Mouse (Mus musculus): Measurements from ENCODE around the gene Pabpn1l. TPM values are rescaled to one million over a fixed set of nuclear protein-coding genes. Genes with fewer than 3 reads are reported as not detected.
"Not testable (repeated sequence)": the region's sequence is repeated elsewhere in the genome, so short reads cannot be mapped to it uniquely, and the experiment has no call there.

Pabpn1l gene
- total and polyA plus RNA-seq, 3 experiments: 0.11 TPM; not detected in 2

DNA sequence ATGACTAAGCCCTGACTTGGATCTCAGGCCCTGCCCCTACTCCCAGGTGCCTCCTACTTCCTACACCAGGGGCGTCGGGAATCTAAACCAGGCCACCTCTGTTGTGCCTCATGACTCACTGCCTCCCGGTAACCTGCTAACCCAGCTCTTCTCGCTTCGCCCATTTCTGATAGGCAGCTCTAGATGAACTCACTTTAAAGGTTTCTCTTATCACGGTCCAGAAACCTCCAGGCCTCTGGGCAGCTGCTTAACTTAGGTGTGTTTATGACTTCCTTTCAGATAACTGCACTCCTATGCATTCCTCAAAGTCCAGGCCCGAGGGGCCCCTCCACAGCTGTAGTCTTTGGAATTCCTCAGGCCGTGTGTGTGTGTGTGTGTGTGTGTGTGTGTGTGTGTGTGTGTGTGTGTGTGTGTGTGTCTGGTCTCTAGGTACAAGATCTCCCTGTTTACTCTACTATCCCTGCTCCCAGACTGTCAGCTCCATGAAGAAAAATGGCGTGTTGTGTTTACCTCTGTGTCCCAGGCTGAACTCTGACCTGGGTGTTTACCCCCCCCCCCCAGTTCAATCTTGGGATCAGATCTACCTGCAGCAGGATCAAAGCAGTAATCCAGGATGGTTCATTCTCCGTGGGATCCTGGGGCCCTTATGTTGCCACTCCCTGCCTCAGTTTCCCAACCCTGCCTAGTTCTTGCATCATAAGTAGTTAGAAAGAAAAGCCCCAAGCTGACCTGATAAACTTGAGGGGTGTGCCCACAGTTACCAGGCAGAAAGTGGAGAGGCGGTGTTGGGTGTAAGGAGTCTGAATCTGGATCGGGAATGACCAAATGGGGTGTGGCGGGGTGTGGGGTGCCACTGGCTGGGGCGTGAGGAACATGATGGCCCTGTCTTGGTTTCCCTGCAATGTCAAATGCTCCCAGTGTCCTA, 13.6 kb upstream of the Pabpn1l start:
- ATAC-seq (ENCODE audit: extremely low read depth, insufficient number of reproducible peaks, low FRiP score, poor library complexity, severe bottlenecking) (no peak), DNase-seq (ENCODE audit: low spot score) (no peak)
- Histone ChIP-seq H3K27me3 (ENCODE audit: insufficient read depth, low read length) (no peaks in the 10 kb centered on the region), H3K9me3 (replicated peaks) (no peaks in the 10 kb centered on the region), H3K4me3 (ENCODE audit: low read depth, low read length) (no peak overlapping the region), H3K36me3 (replicated peaks) (peaks cover 96% of the 10 kb centered on the region), H3K4me1 (ENCODE audit: insufficient read depth, low read depth, low read length) (peaks cover 52% of the 10 kb centered on the region)
- TF ChIP-seq GATA1 (IDR thresholded peaks at IDR 0.05; ENCODE audit: borderline replicate concordance, low read length) (no peak), POLR2AphosphoS5 (IDR thresholded peaks at IDR 0.05; ENCODE audit: insufficient replicate concordance, low read depth, low read length) (no peak), TAL1 (conservative IDR thresholded peaks at IDR 0.05; ENCODE audit: low read depth, low read length) (no peak), CTCF (IDR thresholded peaks at IDR 0.05; ENCODE audit: low read depth, low read length) (no peak), GATA2 (IDR thresholded peaks at IDR 0.05; ENCODE audit: borderline replicate concordance, low read depth, low read length) (no peak)

DNA sequence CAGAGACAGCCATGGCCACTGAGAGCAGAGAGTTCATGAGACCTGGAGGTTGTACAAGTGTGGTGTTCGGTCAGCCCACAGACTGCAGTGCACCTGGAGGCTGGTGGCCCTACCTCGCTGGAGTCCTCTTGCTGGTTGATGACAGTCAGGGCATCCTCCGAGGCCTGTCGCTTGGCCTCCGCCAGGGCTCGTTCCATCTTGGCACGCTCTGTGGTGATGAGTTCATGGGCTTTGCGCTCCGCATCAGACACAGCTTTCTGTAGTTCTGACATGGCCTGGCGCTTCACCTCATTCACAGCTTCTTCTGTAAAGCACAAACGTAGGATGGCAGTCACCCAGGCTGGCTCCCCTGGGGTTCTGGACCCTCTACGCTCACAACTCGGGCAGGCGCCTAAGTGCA, 10.7 kb upstream of the Pabpn1l start:
- Histone ChIP-seq H3K36me3 (replicated peaks) (peaks cover 96% of the 10 kb centered on the region), H3K27me3 (ENCODE audit: insufficient read depth, low read length) (no peaks in the 10 kb centered on the region), H3K9me3 (replicated peaks) (no peaks in the 10 kb centered on the region), H3K4me1 (ENCODE audit: insufficient read depth, low read depth, low read length) (peaks cover 33% of the 10 kb centered on the region), H3K4me3 (ENCODE audit: low read depth, low read length) (no peak overlapping the region)
- ATAC-seq (ENCODE audit: extremely low read depth, insufficient number of reproducible peaks, low FRiP score, poor library complexity, severe bottlenecking) (no peak), DNase-seq (ENCODE audit: low spot score) (no peak)
- TF ChIP-seq CTCF (IDR thresholded peaks at IDR 0.05; ENCODE audit: low read depth, low read length): no peak
- no peak for TF ChIP-seq POLR2AphosphoS5 (IDR thresholded peaks at IDR 0.05; ENCODE audit: insufficient replicate concordance, low read depth, low read length)
- no peak for TF ChIP-seq GATA1 (IDR thresholded peaks at IDR 0.05; ENCODE audit: borderline replicate concordance, low read length)
- no peak for TF ChIP-seq GATA2 (IDR thresholded peaks at IDR 0.05; ENCODE audit: borderline replicate concordance, low read depth, low read length)
- TF ChIP-seq TAL1 (conservative IDR thresholded peaks at IDR 0.05; ENCODE audit: low read depth, low read length): no peak

DNA sequence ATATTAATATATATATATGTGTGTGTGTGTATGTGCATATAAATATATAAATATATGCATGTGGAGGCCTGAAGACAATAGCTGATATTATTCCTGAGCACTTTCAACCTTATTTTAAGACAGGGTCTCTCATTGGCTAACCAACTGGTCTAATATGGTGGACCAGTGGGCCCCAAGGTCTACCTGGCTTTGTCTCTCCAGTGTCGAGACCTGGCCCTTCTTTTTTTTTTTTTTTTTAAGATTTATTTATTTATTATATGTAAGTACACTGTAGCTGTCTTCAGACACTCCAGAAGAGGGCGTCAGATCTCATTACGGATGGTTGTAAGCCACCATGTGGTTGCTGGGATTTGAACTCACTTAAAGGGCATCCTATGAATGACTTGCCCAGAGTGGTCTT, 9.6 kb upstream of the Pabpn1l start:
- DNase-seq (ENCODE audit: low spot score); H3K27me3 ChIP-seq (ENCODE audit: insufficient read depth, low read length): not testable (repeated sequence)
- H3K36me3 ChIP-seq (replicated peaks): peaks cover 96% of the 10 kb centered on the region

DNA sequence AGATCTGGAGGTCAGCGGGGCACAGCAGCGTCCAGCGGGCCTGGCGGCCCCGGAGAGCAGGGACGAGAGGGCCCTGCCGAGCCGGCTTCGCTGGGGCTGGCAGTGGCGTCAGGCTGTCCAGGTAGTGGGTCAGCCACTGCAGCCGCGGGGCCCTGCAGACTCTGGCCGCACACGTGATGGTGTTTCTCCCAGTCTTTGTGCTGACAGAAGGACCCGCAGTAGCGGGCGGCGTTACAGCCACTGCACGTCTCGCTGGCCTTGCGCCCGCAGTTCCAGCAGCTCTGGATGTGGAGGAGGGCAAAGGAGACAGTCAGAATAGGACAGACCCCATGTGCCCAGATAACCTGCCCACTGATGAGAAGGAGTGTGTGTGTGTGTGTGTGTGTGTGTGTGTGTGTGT, 8.2 kb upstream of the Pabpn1l start:
- ATAC-seq (ENCODE audit: extremely low read depth, insufficient number of reproducible peaks, low FRiP score, poor library complexity, severe bottlenecking) (no peak), DNase-seq (ENCODE audit: low spot score) (no peak)
- Histone ChIP-seq H3K36me3 (replicated peaks) (peaks cover 86% of the 10 kb centered on the region), H3K4me1 (ENCODE audit: insufficient read depth, low read depth, low read length) (peaks cover 36% of the 10 kb centered on the region), H3K9me3 (replicated peaks) (no peaks in the 10 kb centered on the region), H3K4me3 (ENCODE audit: low read depth, low read length) (no peak overlapping the region), H3K27me3 (ENCODE audit: insufficient read depth, low read length) (no peaks in the 10 kb centered on the region)
- no peak for TF ChIP-seq GATA2 (IDR thresholded peaks at IDR 0.05; ENCODE audit: borderline replicate concordance, low read depth, low read length)
- TF ChIP-seq TAL1 (conservative IDR thresholded peaks at IDR 0.05; ENCODE audit: low read depth, low read length): no peak
- no peak for TF ChIP-seq CTCF (IDR thresholded peaks at IDR 0.05; ENCODE audit: low read depth, low read length)
- no peak for TF ChIP-seq POLR2AphosphoS5 (IDR thresholded peaks at IDR 0.05; ENCODE audit: insufficient replicate concordance, low read depth, low read length)
- no peak for TF ChIP-seq GATA1 (IDR thresholded peaks at IDR 0.05; ENCODE audit: borderline replicate concordance, low read length)

More for the DNA sequence above, 9.6 kb upstream of the Pabpn1l start:
- not testable (repeated sequence) for H3K9me3 ChIP-seq (replicated peaks); H3K4me3 ChIP-seq (ENCODE audit: low read depth, low read length); ATAC-seq (ENCODE audit: extremely low read depth, insufficient number of reproducible peaks, low FRiP score, poor library complexity, severe bottlenecking)
- H3K4me1 ChIP-seq (ENCODE audit: insufficient read depth, low read depth, low read length): peaks cover 33% of the 10 kb centered on the region

DNA sequence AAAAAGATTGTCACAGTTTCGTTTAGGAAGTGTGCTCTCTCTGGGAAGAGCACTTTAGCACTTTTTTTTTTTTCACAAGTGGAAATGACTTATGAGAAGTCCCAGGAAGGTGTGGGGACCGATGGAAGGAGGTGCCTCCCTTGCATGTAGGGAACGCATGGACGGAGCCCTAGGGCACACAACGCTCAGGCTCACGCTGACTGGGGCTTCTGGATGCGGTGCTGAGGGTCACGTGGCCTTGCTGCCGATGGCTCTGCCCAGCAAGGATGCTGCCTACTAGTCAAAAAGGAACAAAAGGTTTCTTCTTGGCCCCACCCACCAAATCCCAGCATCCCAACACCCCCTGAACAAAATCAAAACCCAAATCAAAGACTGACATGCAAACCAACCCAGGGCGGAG, 6.8 kb upstream of the Pabpn1l start:
- TF ChIP-seq CTCF (IDR thresholded peaks at IDR 0.05; ENCODE audit: low read depth, low read length) (no peak), POLR2AphosphoS5 (IDR thresholded peaks at IDR 0.05; ENCODE audit: insufficient replicate concordance, low read depth, low read length) (no peak; the same call in 1 of the 2 replicates), TAL1 (conservative IDR thresholded peaks at IDR 0.05; ENCODE audit: low read depth, low read length) (no peak), GATA1 (IDR thresholded peaks at IDR 0.05; ENCODE audit: borderline replicate concordance, low read length) (no peak), GATA2 (IDR thresholded peaks at IDR 0.05; ENCODE audit: borderline replicate concordance, low read depth, low read length) (no peak)
- Histone ChIP-seq H3K4me3 (ENCODE audit: low read depth, low read length) (no peak overlapping the region), H3K27me3 (ENCODE audit: insufficient read depth, low read length) (no peaks in the 10 kb centered on the region; the same call in 1 of the 2 replicates), H3K4me1 (ENCODE audit: insufficient read depth, low read depth, low read length) (peaks cover 31% of the 10 kb centered on the region), H3K36me3 (replicated peaks) (peaks cover 73% of the 10 kb centered on the region), H3K9me3 (replicated peaks) (no peaks in the 10 kb centered on the region)
- no peak for ATAC-seq (ENCODE audit: extremely low read depth, insufficient number of reproducible peaks, low FRiP score, poor library complexity, severe bottlenecking)
- no peak for DNase-seq (ENCODE audit: low spot score)

DNA sequence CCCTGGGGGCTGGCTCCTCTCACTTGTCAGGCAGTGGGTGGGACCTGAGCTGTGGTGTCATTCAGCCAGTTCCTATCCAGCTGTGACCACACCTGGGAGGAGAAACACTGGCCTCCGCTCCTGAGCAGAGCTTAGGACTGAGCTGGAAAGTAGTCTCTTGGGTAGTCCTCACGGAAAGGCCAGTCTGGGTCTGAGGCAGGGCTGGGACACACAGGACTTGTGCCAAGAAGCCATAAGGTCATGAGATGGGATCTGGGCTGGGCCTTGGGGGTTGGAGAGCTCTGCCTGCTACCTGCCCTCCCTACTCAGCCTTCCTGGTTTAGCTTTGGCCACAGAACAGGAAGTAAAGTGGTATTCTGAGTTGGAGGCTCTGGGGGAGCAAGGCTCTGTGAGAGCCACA, 4.4 kb upstream of the Pabpn1l start:
- ATAC-seq (ENCODE audit: extremely low read depth, insufficient number of reproducible peaks, low FRiP score, poor library complexity, severe bottlenecking): no peak

More for the DNA sequence above, 4.4 kb upstream of the Pabpn1l start:
- H3K4me3 ChIP-seq (ENCODE audit: low read depth, low read length): no peak overlapping the region
- no peak for DNase-seq (ENCODE audit: low spot score)
- H3K27me3 ChIP-seq (ENCODE audit: insufficient read depth, low read length): peaks cover 13% of the 10 kb centered on the region
- H3K36me3 ChIP-seq (replicated peaks): peaks cover 48% of the 10 kb centered on the region
- no peak for TF ChIP-seq TAL1 (conservative IDR thresholded peaks at IDR 0.05; ENCODE audit: low read depth, low read length)
- TF ChIP-seq GATA1 (IDR thresholded peaks at IDR 0.05; ENCODE audit: borderline replicate concordance, low read length): no peak
- TF ChIP-seq GATA2 (IDR thresholded peaks at IDR 0.05; ENCODE audit: borderline replicate concordance, low read depth, low read length): no peak
- no peak for TF ChIP-seq CTCF (IDR thresholded peaks at IDR 0.05; ENCODE audit: low read depth, low read length)
- no peak for TF ChIP-seq POLR2AphosphoS5 (IDR thresholded peaks at IDR 0.05; ENCODE audit: insufficient replicate concordance, low read depth, low read length)
- peaks cover 31% of the 10 kb centered on the region for H3K4me1 ChIP-seq (ENCODE audit: insufficient read depth, low read depth, low read length)
- no peaks in the 10 kb centered on the region for H3K9me3 ChIP-seq (replicated peaks)
